In genomic region chr11:53800975-53801374, GRCm38 (mm10) we compare ENCODE assay signal across 19 mouse cellular contexts. TPM values are rescaled to one million over a fixed set of nuclear protein-coding genes. Genes with fewer than 3 reads are reported as not detected.
"Had no signal": no experiment of that assay in that cellular context is flagged by ENCODE, and none has a peak within 500 bp of the region (broad histone marks: within the 10 kb centered on the region; RNA-seq: fewer than 3 reads in every experiment).

No protein-coding gene starts in this region.

- H3K27ac ChIP-seq: midbrain, embryonic 10.5 days; midbrain, embryonic 12.5 days; neural tube, embryonic 12.5 days; stomach, embryonic 15.5 days; stomach, postnatal 0 days had no signal

- H3K27me3 ChIP-seq: midbrain, embryonic 12.5 days; neural tube, embryonic 12.5 days; stomach, embryonic 15.5 days had no signal

- H3K36me3 ChIP-seq: midbrain, embryonic 10.5 days; midbrain, embryonic 12.5 days; neural tube, embryonic 12.5 days; stomach, embryonic 15.5 days had no signal

- H3K9me3 ChIP-seq: midbrain, embryonic 10.5 days; midbrain, embryonic 12.5 days; neural tube, embryonic 12.5 days; stomach, embryonic 15.5 days had no signal

- H3K4me1 ChIP-seq: midbrain, embryonic 12.5 days; neural tube, embryonic 12.5 days had no signal

- ATAC-seq: midbrain, embryonic 16.5 days had no signal

- H3K4me3 ChIP-seq: midbrain, embryonic 10.5 days; midbrain, embryonic 12.5 days; neural tube, embryonic 12.5 days; stomach, embryonic 15.5 days had no signal

- DNase-seq: lung, adult 18-20 months; lung, embryonic 14.5 days; lung, postnatal 10 days; lung, postnatal 4 days; midbrain, embryonic 14.5 days; right cerebral cortex, postnatal 14 days; thymus, adult 2 months; thymus, postnatal 25 days; thymus, postnatal 4 days had no signal

- H3K9ac ChIP-seq: lung, embryonic 14.5 days; midbrain, embryonic 12.5 days; neural tube, embryonic 12.5 days; stomach, embryonic 15.5 days had no signal

RNA-seq across cellular contexts. Expression of gene Gm17334, which starts 28.0 kb away (rescaled TPM):
- total RNA-seq: megakaryocyte, adult 5-6 weeks; neutrophil, adult 5-6 weeks had no signal
- polyA plus RNA-seq: midbrain, embryonic 10.5 days; midbrain, embryonic 12.5 days; midbrain, embryonic 16.5 days; neural tube, embryonic 12.5 days; neural tube, embryonic 14.5 days; testis, adult 2 months had no signal

RNA-seq across cellular contexts. Expression of gene Gm12216, which starts 58.1 kb away (rescaled TPM):
- polyA plus RNA-seq: neural tube, embryonic 12.5 days had no signal
